Comparison of ENCODE assay signal across 25 mouse cellular contexts in the genomic region with DNA sequence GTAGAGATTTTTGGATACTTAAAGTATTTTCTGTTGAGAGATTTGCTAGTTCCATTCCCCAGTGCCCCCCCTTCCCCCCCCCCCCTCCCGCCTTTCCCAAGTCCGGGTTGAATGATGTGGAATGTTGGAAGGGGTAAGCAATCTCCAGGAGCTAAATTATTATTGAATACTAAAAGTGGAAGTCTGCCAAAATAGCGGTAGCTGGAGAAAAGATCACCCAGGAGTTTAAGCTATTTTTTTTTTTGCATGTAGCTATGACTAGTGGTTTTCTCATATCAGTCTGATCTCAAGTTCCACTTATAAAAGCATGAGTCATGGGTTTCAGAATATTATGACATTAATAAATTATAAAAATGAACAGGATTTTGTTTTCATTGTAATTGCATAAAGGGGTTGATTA.
A peak's percentile ranks its signal among the peaks of the same experiment; 100 is the strongest.
DNase-seq lines count a peak whose midpoint lies in the region; ATAC-seq and TF ChIP-seq lines count a peak whose summit lies in the region.
"Had no signal": no experiment of that assay in that cellular context is flagged by ENCODE, and none has a peak within 500 bp of the region (broad histone marks: within the 10 kb centered on the region; RNA-seq: fewer than 3 reads in every experiment).

No protein-coding gene starts in this region.

- no peak overlapping the region for H3K4me3 ChIP-seq in embryonic facial prominence, embryonic 14.5 days (ENCODE audit: low read depth, low read length)
- H3K4me3 ChIP-seq in embryonic facial prominence, embryonic 10.5 days = no peak overlapping the region
- H3K4me3 ChIP-seq in limb, embryonic 14.5 days (replicated peaks; ENCODE audit: low read length) = no peak overlapping the region
- H3K4me3 ChIP-seq in limb, embryonic 10.5 days = no peak overlapping the region
- H3K4me3 ChIP-seq in embryonic fibroblast, embryonic 13.5 days (ENCODE audit: insufficient read depth, low read length) = no peak overlapping the region
- H3K4me3 ChIP-seq in hindbrain, embryonic 11.5 days (ENCODE audit: low read depth, low read length) = no peak overlapping the region
- no peak overlapping the region for H3K4me3 ChIP-seq in intestine, embryonic 15.5 days (replicated peaks)
- H3K4me3 ChIP-seq: heart, embryonic 10.5 days; heart, embryonic 15.5 days; hindbrain, embryonic 13.5 days; midbrain, embryonic 15.5 days had no signal

- ATAC-seq in embryonic facial prominence, embryonic 14.5 days (ENCODE audit: low read depth) = no peak
- ATAC-seq in limb, embryonic 14.5 days (ENCODE audit: low FRiP score, low read depth) = no peak
- no peak for ATAC-seq in hindbrain, embryonic 11.5 days (ENCODE audit: low FRiP score)
- no peak for ATAC-seq in intestine, embryonic 15.5 days
- ATAC-seq: intestine, postnatal 0 days; midbrain, embryonic 15.5 days had no signal

- H3K9me3 ChIP-seq in embryonic facial prominence, embryonic 14.5 days (ENCODE audit: control insufficient read depth, low read length) = no peaks in the 10 kb centered on the region
- H3K9me3 ChIP-seq in embryonic facial prominence, embryonic 10.5 days = no peaks in the 10 kb centered on the region
- H3K9me3 ChIP-seq in limb, embryonic 14.5 days (ENCODE audit: control insufficient read depth, low read length) = no peaks in the 10 kb centered on the region
- no peaks in the 10 kb centered on the region for H3K9me3 ChIP-seq in limb, embryonic 10.5 days (replicated peaks)
- no peaks in the 10 kb centered on the region for H3K9me3 ChIP-seq in hindbrain, embryonic 11.5 days (ENCODE audit: control insufficient read depth, low read length)
- H3K9me3 ChIP-seq in intestine, embryonic 15.5 days = no peaks in the 10 kb centered on the region
- H3K9me3 ChIP-seq: heart, embryonic 10.5 days; heart, embryonic 15.5 days; hindbrain, embryonic 13.5 days; midbrain, embryonic 15.5 days had no signal

- DNase-seq in embryonic facial prominence, embryonic 14.5 days (ENCODE audit: low spot score) = peak; percentile 64
- no peak for DNase-seq in embryonic facial prominence, embryonic 10.5 days (ENCODE audit: low spot score)
- DNase-seq in limb, embryonic 14.5 days (ENCODE audit: low spot score) = peak; percentile 27
- DNase-seq in limb, embryonic 10.5 days (ENCODE audit: low spot score) = no peak
- peak; percentile 11 for DNase-seq in 416B (ENCODE audit: low read depth)
- DNase-seq in hindbrain, embryonic 11.5 days (ENCODE audit: low spot score) = no peak
- DNase-seq: adrenal gland, postnatal 14 days; cerebellum, adult 18-20 months; gastrocnemius, postnatal 25 days; heart, adult 11 months; kidney, postnatal 4 days; layer of hippocampus, postnatal 36 days; left cerebral cortex, postnatal 4 days; liver; right cerebral cortex, postnatal 25 days; spleen, adult 18-20 months; thymus, postnatal 14 days had no signal

- H3K4me1 ChIP-seq in embryonic facial prominence, embryonic 14.5 days (ENCODE audit: control insufficient read depth, insufficient read depth, low read length) = no peaks in the 10 kb centered on the region
- no peaks in the 10 kb centered on the region for H3K4me1 ChIP-seq in embryonic facial prominence, embryonic 10.5 days
- peaks cover 5% of the 10 kb centered on the region; the same call in 1 of the 2 replicates for H3K4me1 ChIP-seq in limb, embryonic 14.5 days (ENCODE audit: control insufficient read depth, insufficient read depth, low read length)
- no peaks in the 10 kb centered on the region for H3K4me1 ChIP-seq in limb, embryonic 10.5 days
- H3K4me1 ChIP-seq in embryonic fibroblast, embryonic 13.5 days (ENCODE audit: control insufficient read depth, insufficient read depth, low read length) = peaks cover 2% of the 10 kb centered on the region; the same call in 1 of the 2 replicates
- H3K4me1 ChIP-seq in hindbrain, embryonic 11.5 days (replicated peaks; ENCODE audit: control insufficient read depth, insufficient read depth, low read length) = no peaks in the 10 kb centered on the region
- no peaks in the 10 kb centered on the region for H3K4me1 ChIP-seq in intestine, embryonic 15.5 days (replicated peaks)
- H3K4me1 ChIP-seq: heart, embryonic 10.5 days; heart, embryonic 15.5 days; midbrain, embryonic 15.5 days had no signal

- TF ChIP-seq POLR2A in limb, embryonic 14.5 days (IDR thresholded peaks at IDR 0.05; ENCODE audit: borderline replicate concordance, extremely low read depth, insufficient read depth, insufficient read length) = no peak
- no peak for TF ChIP-seq POLR2A in embryonic fibroblast, embryonic 13.5 days (IDR thresholded peaks at IDR 0.05; ENCODE audit: low read depth, low read length)

- TF ChIP-seq CTCF in embryonic fibroblast, embryonic 13.5 days (IDR thresholded peaks at IDR 0.05; ENCODE audit: borderline replicate concordance, insufficient read depth, low read length) = no peak

- no peaks in the 10 kb centered on the region for H3K36me3 ChIP-seq in embryonic facial prominence, embryonic 14.5 days (ENCODE audit: control insufficient read depth, insufficient read depth, low read length)
- no peaks in the 10 kb centered on the region for H3K36me3 ChIP-seq in embryonic facial prominence, embryonic 10.5 days (replicated peaks)
- H3K36me3 ChIP-seq in limb, embryonic 14.5 days (ENCODE audit: control insufficient read depth, insufficient read depth, low read length) = no peaks in the 10 kb centered on the region
- no peaks in the 10 kb centered on the region for H3K36me3 ChIP-seq in limb, embryonic 10.5 days
- no peaks in the 10 kb centered on the region for H3K36me3 ChIP-seq in hindbrain, embryonic 11.5 days (ENCODE audit: control insufficient read depth, insufficient read depth, low read length)
- H3K36me3 ChIP-seq in intestine, embryonic 15.5 days = no peaks in the 10 kb centered on the region
- H3K36me3 ChIP-seq: G1E; heart, embryonic 10.5 days; heart, embryonic 15.5 days; hindbrain, embryonic 13.5 days; midbrain, embryonic 15.5 days had no signal

- no peaks in the 10 kb centered on the region for H3K27me3 ChIP-seq in embryonic facial prominence, embryonic 14.5 days (replicated peaks; ENCODE audit: control insufficient read depth, insufficient read depth, low read length)
- no peaks in the 10 kb centered on the region for H3K27me3 ChIP-seq in embryonic facial prominence, embryonic 10.5 days (replicated peaks; ENCODE audit: low read depth, poor library complexity, severe bottlenecking)
- H3K27me3 ChIP-seq in limb, embryonic 14.5 days (ENCODE audit: control insufficient read depth, insufficient read depth, low read length) = no peaks in the 10 kb centered on the region
- H3K27me3 ChIP-seq in limb, embryonic 10.5 days (ENCODE audit: low read depth, poor library complexity, severe bottlenecking) = no peaks in the 10 kb centered on the region
- no peaks in the 10 kb centered on the region for H3K27me3 ChIP-seq in hindbrain, embryonic 11.5 days (ENCODE audit: control insufficient read depth, insufficient read depth, low read length)
- H3K27me3 ChIP-seq in intestine, embryonic 15.5 days (replicated peaks) = no peaks in the 10 kb centered on the region
- H3K27me3 ChIP-seq: heart, embryonic 15.5 days; hindbrain, embryonic 13.5 days; midbrain, embryonic 15.5 days had no signal

- H3K27ac ChIP-seq in embryonic facial prominence, embryonic 14.5 days (replicated peaks; ENCODE audit: low read depth, low read length) = no peak overlapping the region
- no peak overlapping the region for H3K27ac ChIP-seq in embryonic facial prominence, embryonic 10.5 days (replicated peaks)
- H3K27ac ChIP-seq in limb, embryonic 14.5 days (replicated peaks; ENCODE audit: low read depth, low read length) = no peak overlapping the region
- H3K27ac ChIP-seq in limb, embryonic 10.5 days = no peak overlapping the region
- H3K27ac ChIP-seq in embryonic fibroblast, embryonic 13.5 days (ENCODE audit: insufficient read depth, low read length) = peak overlapping the region; percentile 55; the same call in 1 of the 2 replicates
- H3K27ac ChIP-seq in hindbrain, embryonic 11.5 days (ENCODE audit: low read depth, low read length) = no peak overlapping the region
- no peak overlapping the region for H3K27ac ChIP-seq in intestine, embryonic 15.5 days
- H3K27ac ChIP-seq: heart, embryonic 10.5 days; heart, embryonic 15.5 days; hindbrain, embryonic 13.5 days; midbrain, embryonic 15.5 days had no signal

- no peak overlapping the region for H3K4me2 ChIP-seq in embryonic facial prominence, embryonic 14.5 days (ENCODE audit: low read depth, low read length)
- no peak overlapping the region for H3K4me2 ChIP-seq in limb, embryonic 14.5 days (replicated peaks; ENCODE audit: low read depth, low read length, severe bottlenecking)
- H3K4me2 ChIP-seq in hindbrain, embryonic 11.5 days (replicated peaks; ENCODE audit: low read depth, low read length) = no peak overlapping the region
- no peak overlapping the region for H3K4me2 ChIP-seq in intestine, embryonic 15.5 days (replicated peaks)
- H3K4me2 ChIP-seq: heart, embryonic 15.5 days; hindbrain, embryonic 13.5 days; midbrain, embryonic 15.5 days had no signal

- 58% methylated on average over 3 of the region's 3 CpGs for WGBS in embryonic facial prominence, embryonic 14.5 days
- 76% methylated on average over 3 of the region's 3 CpGs for WGBS in embryonic facial prominence, embryonic 10.5 days
- WGBS in limb, embryonic 14.5 days = 44% methylated on average over 3 of the region's 3 CpGs
- 83% methylated on average over 3 of the region's 3 CpGs for WGBS in limb, embryonic 10.5 days
- 73% methylated on average over 3 of the region's 3 CpGs for whole genome bisulfite sequencing in hindbrain, embryonic 11.5 days
- 46% methylated on average over 3 of the region's 3 CpGs for WGBS in intestine, embryonic 15.5 days

- H3K9ac ChIP-seq in embryonic facial prominence, embryonic 14.5 days (ENCODE audit: low read depth, low read length) = no peak overlapping the region
- H3K9ac ChIP-seq in limb, embryonic 14.5 days (ENCODE audit: low read depth, low read length, severe bottlenecking) = no peak overlapping the region
- no peak overlapping the region for H3K9ac ChIP-seq in hindbrain, embryonic 11.5 days (ENCODE audit: low read depth, low read length)
- H3K9ac ChIP-seq in intestine, embryonic 15.5 days = no peak overlapping the region
- H3K9ac ChIP-seq: heart, embryonic 15.5 days; hindbrain, embryonic 13.5 days; midbrain, embryonic 15.5 days had no signal

Comparison
In these comparisons a context has a peak if more than half of its experiments do, and no peak if none do; other contexts are left out.
1. DNase-seq: peak in embryonic facial prominence, embryonic 14.5 days (single experiment), limb, embryonic 14.5 days (single experiment) and 416B (single experiment); none in embryonic facial prominence, embryonic 10.5 days (single experiment), limb, embryonic 10.5 days (single experiment) and hindbrain, embryonic 11.5 days (single experiment).